In the genomic region with DNA sequence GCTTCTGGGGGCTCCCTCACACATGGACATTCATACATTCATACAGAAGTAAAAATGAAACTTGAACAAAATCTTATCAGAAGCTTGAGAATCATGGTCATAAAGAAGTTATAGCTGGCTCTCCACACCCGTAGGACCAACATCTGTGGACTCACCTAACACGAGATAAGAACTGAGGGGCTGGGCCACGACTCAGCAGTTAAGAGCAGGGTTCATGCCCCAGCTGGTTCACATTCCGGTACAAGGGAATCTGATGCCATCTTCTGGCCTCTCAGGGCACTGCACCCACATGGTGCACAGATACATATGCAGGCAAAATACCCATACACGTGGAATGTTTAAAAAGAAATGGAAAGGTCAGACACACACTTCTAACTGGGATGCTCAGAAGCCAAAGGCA, we compare ENCODE assay signal across 9 mouse cellular contexts. TPM values are rescaled to one million over a fixed set of nuclear protein-coding genes. Genes with fewer than 3 reads are reported as not detected.
DNase-seq lines count a peak whose midpoint lies in the region; ATAC-seq and TF ChIP-seq lines count a peak whose summit lies in the region.
"Had no signal": no experiment of that assay in that cellular context is flagged by ENCODE, and none has a peak within 500 bp of the region (broad histone marks: within the 10 kb centered on the region; RNA-seq: fewer than 3 reads in every experiment).

No protein-coding gene starts in this region.

- no peak overlapping the region for H3K4me3 ChIP-seq in layer of hippocampus, adult 2 months
- no peak overlapping the region for H3K4me3 ChIP-seq in heart, postnatal 0 days (ENCODE audit: low read depth, low read length)
- no peak overlapping the region for H3K4me3 ChIP-seq in limb, embryonic 10.5 days
- H3K4me3 ChIP-seq: hindbrain, embryonic 15.5 days had no signal

- no peak for TF ChIP-seq EP300 in heart, postnatal 0 days (IDR thresholded peaks at IDR 0.05; ENCODE audit: low read depth)

- H3K27ac ChIP-seq in layer of hippocampus, adult 2 months = no peak overlapping the region
- no peak overlapping the region for H3K27ac ChIP-seq in heart, postnatal 0 days (ENCODE audit: low read depth)
- no peak overlapping the region for H3K27ac ChIP-seq in limb, embryonic 10.5 days
- H3K27ac ChIP-seq: hindbrain, embryonic 15.5 days had no signal

- peak; percentile 81 for TF ChIP-seq CTCF in layer of hippocampus, adult 2 months (conservative IDR thresholded peaks at IDR 0.05)
- peak; percentile 75 for TF ChIP-seq CTCF in heart, postnatal 0 days (IDR thresholded peaks at IDR 0.05; ENCODE audit: low read depth)

- H3K4me2 ChIP-seq in heart, postnatal 0 days (ENCODE audit: low read depth, low read length) = no peak overlapping the region
- H3K4me2 ChIP-seq: hindbrain, embryonic 15.5 days had no signal

- ATAC-seq in heart, postnatal 0 days (ENCODE audit: insufficient read depth, low read depth) = no peak

- no peak overlapping the region for H3K9ac ChIP-seq in heart, postnatal 0 days (replicated peaks; ENCODE audit: low read depth, low read length)
- H3K9ac ChIP-seq: hindbrain, embryonic 15.5 days had no signal

- no peaks in the 10 kb centered on the region for H3K9me3 ChIP-seq in heart, postnatal 0 days (replicated peaks; ENCODE audit: control insufficient read depth, low read length)
- H3K9me3 ChIP-seq in limb, embryonic 10.5 days (replicated peaks) = no peaks in the 10 kb centered on the region
- H3K9me3 ChIP-seq: hindbrain, embryonic 15.5 days had no signal

- H3K27me3 ChIP-seq in heart, postnatal 0 days (ENCODE audit: control insufficient read depth, insufficient read depth, low read length) = no peaks in the 10 kb centered on the region
- H3K27me3 ChIP-seq in limb, embryonic 10.5 days (ENCODE audit: low read depth, poor library complexity, severe bottlenecking) = no peaks in the 10 kb centered on the region
- H3K27me3 ChIP-seq: hindbrain, embryonic 15.5 days had no signal

- 8% methylated on average over 5 of the region's 5 CpGs for WGBS in heart, postnatal 0 days
- WGBS in limb, embryonic 10.5 days = 19% methylated on average over 5 of the region's 5 CpGs

- peak in 1 of 2 experiments; percentile 31 for DNase-seq in layer of hippocampus, adult 2 months (ENCODE audit: low spot score in 2 of 2)
- DNase-seq in layer of hippocampus, adult 9-10 months (ENCODE audit: low spot score) = no peak
- peak; percentile 86 for DNase-seq in NIH3T3 (ENCODE audit: low read depth)
- DNase-seq in cerebellum, postnatal 36 days = peak; percentile 32 to 39
- DNase-seq in heart, postnatal 0 days (ENCODE audit: low spot score) = peak; percentile 55
- DNase-seq in limb, embryonic 10.5 days (ENCODE audit: low spot score) = peak; percentile 83
- peak; percentile 74 for DNase-seq in naive thymus-derived CD4-positive, alpha-beta T cell, adult 2 months (ENCODE audit: low read depth)
- peak; percentile 78 for DNase-seq in thymus, postnatal 25 days

- no peaks in the 10 kb centered on the region for H3K36me3 ChIP-seq in heart, postnatal 0 days (replicated peaks; ENCODE audit: control insufficient read depth, insufficient read depth, low read length)
- peaks cover 4% of the 10 kb centered on the region; the same call in 1 of the 2 replicates for H3K36me3 ChIP-seq in limb, embryonic 10.5 days
- H3K36me3 ChIP-seq: hindbrain, embryonic 15.5 days had no signal

- 0 out of 2 replicates have a peak, but pooled peaks cover 5% of the 10 kb centered on the region for H3K4me1 ChIP-seq in heart, postnatal 0 days (ENCODE audit: control insufficient read depth, insufficient read depth)
- peaks cover 7% of the 10 kb centered on the region; the same call in 1 of the 2 replicates for H3K4me1 ChIP-seq in limb, embryonic 10.5 days

RNA-seq across cellular contexts. Expression of a gene that starts 3.1 kb away (rescaled TPM):
- 10 to 100 TPM; 12.1 to 13.1 TPM for total RNA-seq in layer of hippocampus, adult 2 months (2021)
- 14.6 and 43.3 TPM in 2 replicates for total RNA-seq in heart, postnatal 0 days (2014; rRNA removed; ENCODE audit: low replicate concordance)
- polyA plus RNA-seq in heart, postnatal 0 days (2015; fragmentation: Nextera tagmentation; extraction: Ambion mirVana) = 39.0 and 43.3 TPM in 2 replicates
- 17.9 TPM in 2 replicates for polyA plus RNA-seq in limb, embryonic 10.5 days (2016; fragmentation: Nextera tagmentation; extraction: Ambion mirVana)

RNA-seq across cellular contexts. Expression of a gene that starts 3.2 kb away (rescaled TPM):
- total RNA-seq in layer of hippocampus, adult 2 months (2021) = 10 to 100 TPM; 87.3 to 91.7 TPM
- 26.9 and 31.2 TPM in 2 replicates for total RNA-seq in heart, postnatal 0 days (2014; rRNA removed; ENCODE audit: low replicate concordance)
- polyA plus RNA-seq in heart, postnatal 0 days (2015; fragmentation: Nextera tagmentation; extraction: Ambion mirVana) = 20.1 and 21.3 TPM in 2 replicates
- polyA plus RNA-seq in limb, embryonic 10.5 days (2016; fragmentation: Nextera tagmentation; extraction: Ambion mirVana) = 17.4 and 18.8 TPM in 2 replicates

RNA-seq across cellular contexts. Expression of a gene that starts 29.2 kb away (rescaled TPM):
- total RNA-seq in layer of hippocampus, adult 2 months (2021) = 1 to 10 TPM; 6.5 to 7.1 TPM
- total RNA-seq in heart, postnatal 0 days (2014; rRNA removed; ENCODE audit: low replicate concordance) = 0.11 and 0.62 TPM in 2 replicates
- polyA plus RNA-seq in heart, postnatal 0 days (2015; fragmentation: Nextera tagmentation; extraction: Ambion mirVana) = 0.57 and 0.74 TPM in 2 replicates
- polyA plus RNA-seq in limb, embryonic 10.5 days (2016; fragmentation: Nextera tagmentation; extraction: Ambion mirVana) = 10.4 and 11.5 TPM in 2 replicates
